Mouse (Mus musculus) left cerebral cortex, adult 6 months (tissue): ENCODE results near the gene Tmem265. TPM values are rescaled to one million over a fixed set of nuclear protein-coding genes. Genes with fewer than 3 reads are reported as not detected.

Source experiments
- long read RNA-seq, 2 experiments: library from polyadenylated mRNA; unstranded; transcript quantifications; one replicate each; pipeline ENCODE4 v2.0.0; 2019 to 2020
- polyA plus RNA-seq: library from polyadenylated mRNA; unstranded; fragments of <200 nt; fragmentation: Nextera tagmentation; gene quantifications from 2 replicates; pipeline ENCODE4 v1.2.3, GENCODE M21; 2021

The Tmem265 gene
- not detected in 2 replicates for polyA plus RNA-seq
- long read RNA-seq, experiment 1, partial matches to known transcripts, result 0 of 3 reads
- long read RNA-seq, experiment 1, other reads (novel, unspliced or antisense), result 2 of 3 reads
- long read RNA-seq, experiment 2, partial matches to known transcripts, result 0 of 4 reads
- long read RNA-seq, experiment 2, other reads (novel, unspliced or antisense), result 2 of 4 reads

DNA sequence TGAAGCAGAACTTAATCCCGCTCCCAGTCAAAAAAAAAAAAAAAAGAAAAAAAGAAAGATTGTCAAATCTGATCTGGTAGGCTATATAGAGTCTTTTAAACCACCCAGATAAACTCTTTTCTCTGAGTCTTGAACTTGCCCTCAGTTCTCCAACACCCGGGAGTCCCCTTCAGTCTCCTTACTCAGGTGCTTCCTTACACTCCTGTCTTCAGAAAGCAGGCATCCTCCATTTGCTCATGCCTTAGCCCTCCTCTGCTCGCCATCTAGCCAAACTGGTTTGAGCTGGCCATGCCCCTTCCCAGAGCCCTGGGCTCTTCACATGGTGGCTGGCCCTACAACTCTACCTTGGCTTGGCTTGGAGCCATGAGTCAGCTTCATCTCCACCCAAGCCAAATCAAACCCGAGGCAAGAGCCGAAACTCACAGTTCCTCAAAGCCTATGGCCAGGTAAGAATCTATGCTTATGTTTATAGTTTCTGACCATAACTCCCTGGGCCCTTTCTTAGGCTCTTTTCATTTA is at the start of gene Tmem265:
Gene Tmem265 (plus strand): TSS at position 51 of the 519 bp plus-strand sequence.

GRCm38 (mm10) chr7:127511808-127512230 is 49.4 kb upstream of the Tmem265 start, which contains the start of gene Srcap:
Gene Srcap (plus strand): TSS chr7:127511983.

GRCm38 (mm10) chr7:127519284-127519683 is 41.9 kb upstream of the Tmem265 start, which contains the start of gene Gm42715:
Gene Gm42715 (plus strand): TSS chr7:127519584.

DNA sequence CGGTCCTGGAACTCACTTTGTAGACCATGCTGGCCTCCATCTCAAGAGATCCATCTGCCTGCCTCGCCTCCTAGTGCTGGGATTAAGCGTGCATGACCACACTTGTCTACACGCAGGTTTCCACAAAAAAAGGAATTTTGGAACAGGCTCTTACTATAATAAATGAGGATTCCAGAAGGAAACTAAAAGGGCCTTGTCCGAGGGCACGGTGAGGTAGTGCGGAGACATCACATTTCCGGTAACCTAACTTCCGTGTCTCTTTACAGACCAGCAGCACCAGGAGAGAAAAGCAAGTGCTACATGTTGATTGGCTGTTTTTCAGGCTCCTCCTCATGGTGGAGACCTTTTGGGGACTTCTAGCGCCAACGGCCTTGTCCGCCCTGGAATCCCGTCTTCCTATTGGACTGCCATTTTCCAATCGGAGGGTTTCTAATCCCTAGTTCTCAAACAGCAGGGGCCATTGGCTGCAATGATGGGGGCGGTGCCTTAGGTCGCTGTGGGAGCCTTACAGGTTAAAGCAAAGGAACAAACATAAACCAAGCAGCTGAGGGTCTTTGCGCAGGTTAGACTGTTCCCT is 11.8 kb downstream of the Tmem265 start, which contains the start of gene Phkg2:
Gene Phkg2 (plus strand): TSS at position 446 of the 577 bp plus-strand sequence.

GRCm38 (mm10) chr7:127588011-127588871 is 27.1 kb downstream of the Tmem265 start, which contains the start of the genes Ccdc189 and Rnf40:
Gene Ccdc189 (minus strand): TSS chr7:127588595.
Gene Rnf40 (plus strand): TSS chr7:127588767.

GRCm38 (mm10) chr7:127614891-127615843 is 54.0 kb downstream of the Tmem265 start, which contains the start of gene Zfp629:
Gene Zfp629 (minus strand): TSS chr7:127615797.

Other genes starting within 250 kb of the Tmem265 start
- 2.6 and 2.7 TPM in 2 replicates for gene Zfp768, start 215.8 kb upstream of the Tmem265 start, polyA plus RNA-seq
- gene Zfp747, start 185.3 kb upstream of the Tmem265 start, polyA plus RNA-seq, result 3.3 TPM in 2 replicates
- 1.3 and 2.6 TPM in 2 replicates for gene 9130019O22Rik, start 174.2 kb upstream of the Tmem265 start, polyA plus RNA-seq
- gene E430018J23Rik, start 167.8 kb upstream of the Tmem265 start, polyA plus RNA-seq, result 3.3 and 4.6 TPM in 2 replicates
- 2.5 and 3.2 TPM in 2 replicates for gene Zfp764, start 154.6 kb upstream of the Tmem265 start, polyA plus RNA-seq
- gene Zfp688, start 139.3 kb upstream of the Tmem265 start, polyA plus RNA-seq, result 26.3 and 38.5 TPM in 2 replicates
- gene Zfp689, start 112.2 kb upstream of the Tmem265 start, polyA plus RNA-seq, result 2.5 and 2.9 TPM in 2 replicates
- 8.4 and 20.3 TPM in 2 replicates for gene Prr14, start 101.8 kb upstream of the Tmem265 start, polyA plus RNA-seq
- gene Fbrs, start 82.2 kb upstream of the Tmem265 start, polyA plus RNA-seq, result 2.8 and 8.4 TPM in 2 replicates
- gene Srcap, start 49.4 kb upstream of the Tmem265 start, polyA plus RNA-seq, result 10.7 and 13.8 TPM in 2 replicates
- 1.8 and 2.5 TPM in 2 replicates for gene Gm42715, start 41.8 kb upstream of the Tmem265 start, polyA plus RNA-seq
- gene Phkg2, start 11.9 kb downstream of the Tmem265 start, polyA plus RNA-seq, result 19.9 and 24.9 TPM in 2 replicates
- gene Ccdc189, start 27.2 kb downstream of the Tmem265 start, polyA plus RNA-seq, result 11.4 and 13.3 TPM in 2 replicates
- gene Rnf40, start 27.4 kb downstream of the Tmem265 start, polyA plus RNA-seq, result 9.2 and 12.6 TPM in 2 replicates
- gene Zfp629, start 54.4 kb downstream of the Tmem265 start, polyA plus RNA-seq, result 1.4 and 2.9 TPM in 2 replicates
- 3.8 and 12.7 TPM in 2 replicates for gene Bcl7c, start 147.5 kb downstream of the Tmem265 start, polyA plus RNA-seq
- 0.44 and 3.5 TPM in 2 replicates for gene Ctf1, start 151.3 kb downstream of the Tmem265 start, polyA plus RNA-seq
- gene Ctf2, start 170.8 kb downstream of the Tmem265 start, polyA plus RNA-seq, result 0.06 TPM in 1 of 2 replicates, not detected in the other
- gene Fbxl19, start 183.2 kb downstream of the Tmem265 start, polyA plus RNA-seq, result 0.92 and 1.6 TPM in 2 replicates
- gene Orai3, start 208.4 kb downstream of the Tmem265 start, polyA plus RNA-seq, result 18.3 and 21.9 TPM in 2 replicates
- gene Setd1a, start 215.3 kb downstream of the Tmem265 start, polyA plus RNA-seq, result 5.7 and 26.7 TPM in 2 replicates
- gene Gm49388, start 224.2 kb downstream of the Tmem265 start, polyA plus RNA-seq, result not detected in 2 replicates
- 5.9 and 9.1 TPM in 2 replicates for gene Hsd3b7, start 239.2 kb downstream of the Tmem265 start, polyA plus RNA-seq